Mouse (Mus musculus) heart, postnatal 25 days (tissue): ENCODE measurements around the gene Krtap26-1. TPM values are rescaled to one million over a fixed set of nuclear protein-coding genes. Genes with fewer than 3 reads are reported as not detected.

Source experiments
- DNase-seq: peaks from one replicate; pipeline ENCODE4 v3.0.0; 2022; ENCODE audit warnings: low spot score
- intact Hi-C: fragments of 180-260 bp; cut with DNase I; formaldehyde crosslinking; loops from one replicate; pipeline ENCODE4 v1.15.1; 2025
- total RNA-seq, 2 experiments: library from RNA; stranded (reverse); gene quantifications; 2 replicates each; pipeline ENCODE4 v1.2.3; 2021

Krtap26-1 gene
- total RNA-seq: not detected

GRCm38 (mm10) chr16:88647358-88647846, at the start of gene Krtap26-1:
Krtap26-1 (minus strand) TSS chr16:88647796.
- intact Hi-C loops: no loop called here
- no peak for DNase-seq

- intact Hi-C loops: no loop called here
- DNase-seq: no peak
These were observed 48.7 kb upstream of the Krtap26-1 start for GRCm38 (mm10) chr16:88696256-88696655.

GRCm38 (mm10) chr16:88681282-88681681, 33.7 kb upstream of the Krtap26-1 start:
- DNase-seq: no peak
- intact Hi-C loops: no loop called here

GRCm38 (mm10) chr16:88679099-88679498, 31.5 kb upstream of the Krtap26-1 start:
- no peak for DNase-seq
- intact Hi-C loops: no loop called here

GRCm38 (mm10) chr16:88671571-88671970, 24.0 kb upstream of the Krtap26-1 start, which contains the start of gene Krtap27-1:
Krtap27-1 (minus strand) TSS chr16:88671671.
- DNase-seq: no peak
- intact Hi-C loops: no loop called here

GRCm38 (mm10) chr16:88657426-88657825, 9.8 kb upstream of the Krtap26-1 start:
- no peak for DNase-seq
- intact Hi-C loops: no loop called here

- intact Hi-C loops: no loop called here
- DNase-seq: no peak
These were observed 4.4 kb upstream of the Krtap26-1 start for GRCm38 (mm10) chr16:88651952-88652351.

GRCm38 (mm10) chr16:88651082-88651481, 3.5 kb upstream of the Krtap26-1 start:
- intact Hi-C loops: no loop called here
- no peak for DNase-seq

GRCm38 (mm10) chr16:88646366-88647111, 1.1 kb downstream of the Krtap26-1 start:
- intact Hi-C loops: no loop called here
- DNase-seq: no peak

GRCm38 (mm10) chr16:88640053-88640452, 7.5 kb downstream of the Krtap26-1 start:
- intact Hi-C loops: no loop called here
- DNase-seq: no peak

- intact Hi-C loops: no loop called here
- no peak for DNase-seq
These were observed 12.5 kb downstream of the Krtap26-1 start for GRCm38 (mm10) chr16:88635142-88635541.

GRCm38 (mm10) chr16:88631474-88631873, 16.1 kb downstream of the Krtap26-1 start:
- intact Hi-C loops: no loop called here
- DNase-seq: no peak

GRCm38 (mm10) chr16:88627566-88627965, 20.0 kb downstream of the Krtap26-1 start, which contains the start of gene 2310079G19Rik:
2310079G19Rik (minus strand) TSS chr16:88627666.
- intact Hi-C loops: no loop called here
- no peak for DNase-seq

GRCm38 (mm10) chr16:88612712-88613111, 34.9 kb downstream of the Krtap26-1 start:
- intact Hi-C loops: no loop called here
- DNase-seq: no peak

- no peak for DNase-seq
- intact Hi-C loops: no loop called here
These were observed 35.7 kb downstream of the Krtap26-1 start, which contains the start of gene Krtap24-1 for GRCm38 (mm10) chr16:88611922-88612321. Krtap24-1 (minus strand) TSS chr16:88612279.

- DNase-seq: no peak
- intact Hi-C loops: no loop called here
These were observed 43.0 kb downstream of the Krtap26-1 start for GRCm38 (mm10) chr16:88604570-88604969.

GRCm38 (mm10) chr16:88602464-88602863, 45.1 kb downstream of the Krtap26-1 start:
- intact Hi-C loops: no loop called here
- DNase-seq: no peak

GRCm38 (mm10) chr16:88600303-88600702, 47.3 kb downstream of the Krtap26-1 start:
- no peak for DNase-seq
- intact Hi-C loops: no loop called here

- intact Hi-C loops: no loop called here
- no peak for DNase-seq
These were observed 47.9 kb downstream of the Krtap26-1 start for GRCm38 (mm10) chr16:88599504-88600237.
